8 mouse cellular contexts compared by ENCODE assay signal in genomic region chr5:5265861-5266786, GRCm38 (mm10).
A peak's percentile ranks its signal among the peaks of the same experiment; 100 is the strongest.
DNase-seq lines count a peak whose midpoint lies in the region; ATAC-seq and TF ChIP-seq lines count a peak whose summit lies in the region.

No protein-coding gene starts in this region.

- TF ChIP-seq RAD21 in CH12.LX (IDR thresholded peaks at IDR 0.05; ENCODE audit: low read depth, low read length): peak; percentile 71

- no peaks in the 10 kb centered on the region for H3K27me3 ChIP-seq in CH12.LX (replicated peaks)
- H3K27me3 ChIP-seq in kidney, adult 2 months (replicated peaks; ENCODE audit: control insufficient read depth, insufficient read depth, low read length): no peaks in the 10 kb centered on the region
- no peaks in the 10 kb centered on the region for H3K27me3 ChIP-seq in limb, embryonic 15.5 days
- no peaks in the 10 kb centered on the region for H3K27me3 ChIP-seq in neural tube, embryonic 11.5 days (ENCODE audit: control insufficient read depth, insufficient read depth, low read length)

- in situ Hi-C loops in CH12.LX (cut with MboI; ENCODE audit: low pct_ligation_motif_present, low pct_unique_long_range_greater_than_20kb, low sequenced_read_pairs): loop anchor here (10.0 kb wide), 1 partner anchor 301 kb away; no protein-coding TSS in a partner anchor

- no peak for TF ChIP-seq EP300 in CH12.LX (IDR thresholded peaks at IDR 0.05; ENCODE audit: low read length)

- DNase-seq in CH12.LX (ENCODE audit: extremely low read depth) (peak; percentile 66), WW6 (ENCODE audit: low read depth, low spot score) (peak; percentile 18)
- DNase-seq in kidney, adult 2 months: peak; percentile 48
- DNase-seq in neural tube, embryonic 11.5 days (ENCODE audit: low spot score): peak; percentile 43

- no peak overlapping the region for H3K9ac ChIP-seq in CH12.LX (ENCODE audit: insufficient read depth, low read depth)
- no peak overlapping the region for H3K9ac ChIP-seq in limb, embryonic 15.5 days
- no peak overlapping the region for H3K9ac ChIP-seq in neural tube, embryonic 11.5 days (ENCODE audit: low read length)

- no peak overlapping the region for H3K4me2 ChIP-seq in CH12.LX (ENCODE audit: insufficient read depth, low read depth, poor library complexity, severe bottlenecking)
- H3K4me2 ChIP-seq in limb, embryonic 15.5 days: 0 out of 2 replicates have a peak overlapping the region, but pooled peaks have one; percentile 0
- H3K4me2 ChIP-seq in neural tube, embryonic 11.5 days (ENCODE audit: low read depth): no peak overlapping the region

- TF ChIP-seq CTCF in CH12.LX (conservative IDR thresholded peaks at IDR 0.05 in 1 of 2, IDR thresholded peaks at IDR 0.05 in 1 of 2; ENCODE audit: low read depth in 2 of 2, low read length in 2 of 2): peak; percentile 67 to 75; a peak in 3 of 4 replicates
- TF ChIP-seq CTCF in kidney, adult 2 months (conservative IDR thresholded peaks at IDR 0.05; ENCODE audit: insufficient read depth, insufficient read length, low read depth, low read length): peak; percentile 53

- H3K27ac ChIP-seq in CH12.LX (ENCODE audit: insufficient read depth, low read depth): no peak overlapping the region
- H3K27ac ChIP-seq in kidney, adult 2 months (ENCODE audit: insufficient read depth, low read depth, low read length): no peak overlapping the region
- H3K27ac ChIP-seq in limb, embryonic 15.5 days: no peak overlapping the region
- no peak overlapping the region for H3K27ac ChIP-seq in neural tube, embryonic 11.5 days (ENCODE audit: low read depth, low read length)

- no peaks in the 10 kb centered on the region for H3K9me3 ChIP-seq in CH12.LX (replicated peaks; ENCODE audit: low read length)
- no peaks in the 10 kb centered on the region for H3K9me3 ChIP-seq in limb, embryonic 15.5 days
- no peaks in the 10 kb centered on the region for H3K9me3 ChIP-seq in neural tube, embryonic 11.5 days (ENCODE audit: control insufficient read depth, low read length)

- H3K36me3 ChIP-seq in CH12.LX (replicated peaks in 1 of 2; ENCODE audit: control insufficient read depth in 1 of 2, insufficient read depth in 1 of 2, low read length in 1 of 2): peaks cover 0 to 2% of the 10 kb centered on the region in 2 experiments
- no peaks in the 10 kb centered on the region for H3K36me3 ChIP-seq in kidney, adult 2 months (ENCODE audit: control insufficient read depth, insufficient read depth, low read length)
- H3K36me3 ChIP-seq in limb, embryonic 15.5 days: no peaks in the 10 kb centered on the region
- no peaks in the 10 kb centered on the region; the same call in 1 of the 2 replicates for H3K36me3 ChIP-seq in neural tube, embryonic 11.5 days (ENCODE audit: control insufficient read depth, insufficient read depth, low read length)

- no peaks in the 10 kb centered on the region for H3K79me2 ChIP-seq in CH12.LX (replicated peaks; ENCODE audit: control insufficient read depth, extremely low read depth, insufficient read depth, poor library complexity, severe bottlenecking)

- H3K4me3 ChIP-seq in CH12.LX (replicated peaks in 1 of 3; ENCODE audit: low read depth in 2 of 3, low read length in 2 of 3, poor library complexity in 1 of 3): no peak overlapping the region
- no peak overlapping the region for H3K4me3 ChIP-seq in kidney, adult 2 months (ENCODE audit: insufficient read depth, low read depth, low read length)
- no peak overlapping the region for H3K4me3 ChIP-seq in limb, embryonic 15.5 days
- H3K4me3 ChIP-seq in neural tube, embryonic 11.5 days (ENCODE audit: low read depth, low read length): no peak overlapping the region

- peaks cover 6 to 10% of the 10 kb centered on the region in 2 experiments for H3K4me1 ChIP-seq in CH12.LX (ENCODE audit: control insufficient read depth in 1 of 2, insufficient read depth in 2 of 2)
- H3K4me1 ChIP-seq in kidney, adult 2 months (ENCODE audit: control insufficient read depth, insufficient read depth, low read length): no peaks in the 10 kb centered on the region
- peaks cover 5% of the 10 kb centered on the region; the same call in 1 of the 2 replicates for H3K4me1 ChIP-seq in limb, embryonic 15.5 days
- no peaks in the 10 kb centered on the region for H3K4me1 ChIP-seq in neural tube, embryonic 11.5 days (ENCODE audit: control insufficient read depth, insufficient read depth, low read length)

- no peak for TF ChIP-seq POLR2A in CH12.LX (IDR thresholded peaks at IDR 0.05; ENCODE audit: low read depth, low read length)
- TF ChIP-seq POLR2A in kidney, adult 2 months (IDR thresholded peaks at IDR 0.05; ENCODE audit: low read depth, low read length): no peak

- 43% methylated on average over 10 of the region's 10 CpGs for WGBS in kidney, adult 2 months
- 42% methylated on average over 10 of the region's 10 CpGs for WGBS in limb, embryonic 15.5 days
- 47% methylated on average over 10 of the region's 10 CpGs for WGBS in neural tube, embryonic 11.5 days

- peak; percentile 99 for ATAC-seq in common myeloid progenitor, adult 5-6 weeks (replicated peaks; ENCODE audit: low read depth, poor library complexity, severe bottlenecking)
- peak; percentile 96 for ATAC-seq in granulocyte monocyte progenitor cell, adult 5-6 weeks (replicated peaks; ENCODE audit: poor library complexity, severe bottlenecking)
- ATAC-seq in limb, embryonic 15.5 days (ENCODE audit: insufficient number of reproducible peaks, low FRiP score, low TSS enrichment, low read depth): no peak
- peak; percentile 32; the same call in 1 of the 2 replicates for ATAC-seq in neural tube, embryonic 11.5 days (ENCODE audit: insufficient read depth, low FRiP score, low TSS enrichment)
- no peak for ATAC-seq in CD4-positive, CD25-positive, alpha-beta regulatory T cell, adult 4 months

- dilution Hi-C loops in CH12.LX (cut with MboI; ENCODE audit: extremely low pct_ligation_motif_present, extremely low pct_unique_long_range_greater_than_20kb, low sequenced_read_pairs): no loop called here

TF ChIP-seq in CH12.LX, 34 proteins besides CTCF, POLR2A, EP300 and RAD21:
- peak; percentile 56 for TF ChIP-seq ZNF384 (IDR thresholded peaks at IDR 0.05; ENCODE audit: low read depth, low read length)
- no peak for TF ChIP-seq GABPA (IDR thresholded peaks at IDR 0.05; ENCODE audit: insufficient replicate concordance, low read depth, low read length)
- TF ChIP-seq MAFK (IDR thresholded peaks at IDR 0.05; ENCODE audit: insufficient replicate concordance, low read length): peak; percentile 70; the same call in 1 of the 2 replicates
- TF ChIP-seq SMC3 (IDR thresholded peaks at IDR 0.05; ENCODE audit: low read depth, low read length): peak; percentile 64

Comparison
In these comparisons a context has a peak if more than half of its experiments do, and no peak if none do; other contexts are left out.
1. ATAC-seq: peak in common myeloid progenitor, adult 5-6 weeks (single experiment), granulocyte monocyte progenitor cell, adult 5-6 weeks (single experiment) and neural tube, embryonic 11.5 days (single experiment); none in limb, embryonic 15.5 days (single experiment) and CD4-positive, CD25-positive, alpha-beta regulatory T cell, adult 4 months (single experiment).
2. Peak in every context shown above with its lines, with median percentiles within 50 percentile points of each other: DNase-seq.